ENCODE assay signal across 34 mouse cellular contexts in the genomic region with DNA sequence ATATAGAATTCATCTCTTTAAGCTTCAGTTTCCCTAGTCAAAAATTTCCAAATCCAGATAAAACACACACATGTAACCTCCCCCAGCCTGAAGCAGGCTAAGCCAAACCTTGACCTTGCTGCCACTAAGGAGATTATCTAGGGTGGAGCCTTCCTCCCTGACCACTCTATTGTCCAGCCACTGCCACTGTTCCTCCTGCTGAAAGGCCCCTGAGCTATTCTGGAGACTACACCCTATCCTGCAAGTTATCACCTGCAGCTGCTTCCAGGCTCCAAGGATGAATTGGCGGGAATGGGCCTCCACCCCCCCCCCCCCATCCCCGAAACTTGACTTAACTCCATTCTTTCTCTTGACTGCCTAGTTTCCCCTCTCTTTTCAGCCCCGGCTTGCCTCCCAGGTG. TPM values are rescaled to one million over a fixed set of nuclear protein-coding genes. Genes with fewer than 3 reads are reported as not detected.
"Had no signal": no experiment of that assay in that cellular context is flagged by ENCODE, and none has a peak within 500 bp of the region (broad histone marks: within the 10 kb centered on the region; RNA-seq: fewer than 3 reads in every experiment).

No protein-coding gene starts in this region.

RNA-seq across cellular contexts. Expression of gene Sult2a3, which starts 8.4 kb away (rescaled TPM):
- total RNA-seq: common myeloid progenitor, adult 5-6 weeks; forebrain, postnatal 0 days; gastrocnemius, adult 18-20 months; gastrocnemius, adult 2 months; gastrocnemius, adult 8-10 months; gastrocnemius, postnatal 10 days; gastrocnemius, postnatal 14 days; gastrocnemius, postnatal 25 days; gastrocnemius, postnatal 36 days; gastrocnemius, postnatal 4 days; granulocyte monocyte progenitor cell, adult 5-6 weeks; heart, adult 18-20 months; heart, adult 2 months; heart, adult 8-10 months had no signal
- polyA plus RNA-seq: cortical plate, adult 2 months; embryonic facial prominence, embryonic 10.5 days; embryonic facial prominence, embryonic 11.5 days; embryonic facial prominence, embryonic 12.5 days; embryonic facial prominence, embryonic 13.5 days; embryonic facial prominence, embryonic 14.5 days; embryonic facial prominence, embryonic 15.5 days; erythroblast, embryonic 14.5 days; forebrain, embryonic 10.5 days; forebrain, embryonic 11.5 days; forebrain, embryonic 12.5 days; forebrain, embryonic 13.5 days; forebrain, embryonic 14.5 days; forebrain, embryonic 15.5 days; forebrain, embryonic 16.5 days; forebrain, postnatal 0 days; frontal cortex, adult 2 months; gonadal fat pad, adult 2 months; heart, adult 2 months; heart, embryonic 10.5 days; heart, embryonic 11.5 days; heart, embryonic 12.5 days had no signal
